ENCODE assay signal across 9 mouse cellular contexts in the genomic region with DNA sequence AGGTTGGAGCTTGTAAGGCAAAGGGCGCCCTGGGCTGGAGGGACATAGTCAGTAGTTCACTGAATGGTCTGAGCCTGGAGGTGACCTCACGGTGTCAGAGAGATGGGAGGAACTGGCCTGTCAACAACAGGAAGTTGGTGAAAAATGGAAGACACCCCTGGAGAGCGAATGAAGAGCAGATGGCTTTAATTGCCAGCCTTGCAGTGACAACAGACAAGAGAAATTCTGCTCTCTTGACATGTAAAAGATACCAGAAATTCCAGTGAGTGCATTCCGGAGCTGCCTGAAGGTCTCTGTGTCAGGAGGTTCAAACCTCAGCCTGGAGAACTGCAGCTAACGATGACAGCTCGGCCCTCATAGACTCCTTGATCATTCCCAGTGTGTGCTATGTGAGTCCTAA.
A peak's percentile ranks its signal among the peaks of the same experiment; 100 is the strongest.
DNase-seq lines count a peak whose midpoint lies in the region; ATAC-seq and TF ChIP-seq lines count a peak whose summit lies in the region.
"Had no signal": no experiment of that assay in that cellular context is flagged by ENCODE, and none has a peak within 500 bp of the region (broad histone marks: within the 10 kb centered on the region; RNA-seq: fewer than 3 reads in every experiment).

No protein-coding gene starts in this region.

- H3K4me1 ChIP-seq in lung, embryonic 15.5 days, result no peaks in the 10 kb centered on the region
- no peaks in the 10 kb centered on the region for H3K4me1 ChIP-seq in lung, adult 2 months (ENCODE audit: control insufficient read depth, insufficient read depth, low read length)
- H3K4me1 ChIP-seq: embryonic facial prominence, embryonic 12.5 days had no signal

- H3K36me3 ChIP-seq in lung, embryonic 15.5 days, result no peaks in the 10 kb centered on the region
- H3K36me3 ChIP-seq: embryonic facial prominence, embryonic 12.5 days had no signal

- no peak overlapping the region for H3K4me3 ChIP-seq in lung, embryonic 15.5 days
- no peak overlapping the region for H3K4me3 ChIP-seq in lung, adult 2 months (replicated peaks; ENCODE audit: extremely low read depth, low read depth, low read length)
- H3K4me3 ChIP-seq in gastrocnemius, adult 2 months, result no peak overlapping the region
- H3K4me3 ChIP-seq: embryonic facial prominence, embryonic 12.5 days had no signal

- no peak for TF ChIP-seq POLR2A in lung, adult 2 months (IDR thresholded peaks at IDR 0.05; ENCODE audit: borderline replicate concordance, extremely low read depth, low read depth, low read length)

- no peaks in the 10 kb centered on the region for H3K9me3 ChIP-seq in lung, embryonic 15.5 days
- H3K9me3 ChIP-seq: embryonic facial prominence, embryonic 12.5 days had no signal

- no peak overlapping the region for H3K9ac ChIP-seq in lung, embryonic 15.5 days
- H3K9ac ChIP-seq: embryonic facial prominence, embryonic 12.5 days had no signal

- DNase-seq in adrenal gland, adult (ENCODE audit: inconsistent age in 2 of 2, low spot score in 1 of 2), result peak; percentile 23 to 56
- DNase-seq in adrenal gland, postnatal 10 days, result no peak
- no peak for DNase-seq in lung, adult 2 months
- DNase-seq in kidney, adult 8-10 months, result peak; percentile 49 to 60
- no peak for DNase-seq in gastrocnemius, postnatal 36 days
- DNase-seq in gastrocnemius, adult 2 months, result no peak

- intact Hi-C loops in gastrocnemius, postnatal 36 days (cut with DNase I), result no loop called here
- intact Hi-C loops in gastrocnemius, adult 2 months (cut with DNase I), result no loop called here

- 43% methylated on average over 6 of the region's 6 CpGs for WGBS in lung, embryonic 15.5 days
- WGBS in lung, adult 2 months, result 51% methylated on average over 6 of the region's 6 CpGs

- no peak overlapping the region for H3K4me2 ChIP-seq in lung, embryonic 15.5 days
- H3K4me2 ChIP-seq: embryonic facial prominence, embryonic 12.5 days had no signal

- no peak overlapping the region for H3K27ac ChIP-seq in lung, embryonic 15.5 days
- no peak overlapping the region for H3K27ac ChIP-seq in gastrocnemius, adult 2 months
- H3K27ac ChIP-seq: embryonic facial prominence, embryonic 12.5 days had no signal

- no peak for TF ChIP-seq CTCF in lung, adult 2 months (IDR thresholded peaks at IDR 0.05; ENCODE audit: insufficient read depth, low read length)
- no peak for TF ChIP-seq CTCF in gastrocnemius, adult 2 months (IDR thresholded peaks at IDR 0.05)

- ATAC-seq in lung, embryonic 15.5 days (ENCODE audit: borderline replicate concordance, extremely low read depth, low FRiP score, low TSS enrichment), result 0 out of 2 replicates have a peak, but pooled peaks have one; percentile 19
- peak; percentile 29; the same call in 1 of the 2 replicates for ATAC-seq in megakaryocyte progenitor cell, adult 5-6 weeks (replicated peaks; ENCODE audit: poor library complexity)

- peaks cover 12% of the 10 kb centered on the region; the same call in 1 of the 2 replicates for H3K27me3 ChIP-seq in lung, embryonic 15.5 days
- H3K27me3 ChIP-seq: embryonic facial prominence, embryonic 12.5 days had no signal

Comparison
In these comparisons a context has a peak if more than half of its experiments do, and no peak if none do; other contexts are left out.
1. DNase-seq: peak in adrenal gland, adult (2 of 2) and kidney, adult 8-10 months (2 of 2); none in adrenal gland, postnatal 10 days (single experiment), lung, adult 2 months (single experiment), gastrocnemius, postnatal 36 days (0 of 2) and gastrocnemius, adult 2 months (single experiment).